Mouse (Mus musculus) embryonic stem cell, embryonic (primary cell): Measurements from ENCODE around the gene Ankrd13b.

Experiments used
- CTCF ChIA-PET, 4 experiments: fragments of 300-600 bp in 2 of 4; fragments of 350-600 bp in 2 of 4; sonication (Branson Sonifier 250); formaldehyde crosslinking; loops; one replicate each; lab custom pipeline; 2022; ENCODE audit warnings: inconsistent platforms in 2 of 4; lab: Charles Lee
- POLR2A ChIA-PET, 4 experiments: fragments of 300-600 bp in 2 of 4; fragments of 350-600 bp in 2 of 4; sonication (Branson Sonifier 250); formaldehyde crosslinking; loops; one replicate each; lab custom pipeline; 2022; ENCODE audit warnings: antibody characterized with exemption in 4 of 4, inconsistent platforms in 1 of 4; lab: Charles Lee

The Ankrd13b gene

DNA sequence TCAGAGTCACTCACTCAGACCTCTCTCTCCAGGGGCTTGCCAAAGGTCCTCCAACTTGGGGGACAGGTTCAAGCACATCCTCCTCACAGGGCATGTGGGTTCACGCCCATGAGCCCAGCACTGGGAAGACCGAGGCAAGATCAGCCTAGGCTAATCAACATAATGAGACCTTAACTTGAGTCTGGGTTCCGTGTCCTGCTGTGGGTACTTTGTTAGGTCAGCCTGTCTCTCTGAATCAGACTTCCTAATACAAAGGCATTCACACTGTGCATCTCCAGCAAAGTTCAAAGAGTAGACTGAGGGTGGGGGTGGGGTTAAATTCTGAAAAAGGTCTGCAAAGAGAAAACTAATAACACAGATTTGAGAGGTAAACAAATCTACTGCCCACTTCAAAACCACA lies 24.4 kb downstream of the Ankrd13b start:
- ChIA-PET CTCF (interaction anchor here in 1 of 4 experiments (0.6 kb wide), 1 partner anchor 126 kb away, joined by 5 read pairs; no protein-coding TSS in a partner anchor), POLR2A (interaction anchor here in 1 of 4 experiments (1.4 kb wide), 1 partner anchor 143 kb away, joined by 4 read pairs; the partner anchor contains the start of gene Taok1)

GRCm38 (mm10) chr11:77464684-77465083 lies 24.8 kb downstream of the Ankrd13b start:
- ChIA-PET POLR2A (no interaction called here), CTCF (no interaction called here)

GRCm38 (mm10) chr11:77463786-77464185 lies 25.7 kb downstream of the Ankrd13b start:
- POLR2A ChIA-PET: interaction anchor here in 1 of 4 experiments (0.6 kb wide), 1 partner anchor 64 kb away, joined by 4 read pairs; no protein-coding TSS in a partner anchor
- CTCF ChIA-PET: no interaction called here

- CTCF ChIA-PET: interaction anchor here in 3 of 4 experiments (0.5 to 1.7 kb wide), 4 partner anchors 17 to 466 kb away, joined by 3 to 5 read pairs (median 4); no protein-coding TSS in a partner anchor
Measured at GRCm38 (mm10) chr11:77463101-77463445, 26.4 kb downstream of the Ankrd13b start.

DNA sequence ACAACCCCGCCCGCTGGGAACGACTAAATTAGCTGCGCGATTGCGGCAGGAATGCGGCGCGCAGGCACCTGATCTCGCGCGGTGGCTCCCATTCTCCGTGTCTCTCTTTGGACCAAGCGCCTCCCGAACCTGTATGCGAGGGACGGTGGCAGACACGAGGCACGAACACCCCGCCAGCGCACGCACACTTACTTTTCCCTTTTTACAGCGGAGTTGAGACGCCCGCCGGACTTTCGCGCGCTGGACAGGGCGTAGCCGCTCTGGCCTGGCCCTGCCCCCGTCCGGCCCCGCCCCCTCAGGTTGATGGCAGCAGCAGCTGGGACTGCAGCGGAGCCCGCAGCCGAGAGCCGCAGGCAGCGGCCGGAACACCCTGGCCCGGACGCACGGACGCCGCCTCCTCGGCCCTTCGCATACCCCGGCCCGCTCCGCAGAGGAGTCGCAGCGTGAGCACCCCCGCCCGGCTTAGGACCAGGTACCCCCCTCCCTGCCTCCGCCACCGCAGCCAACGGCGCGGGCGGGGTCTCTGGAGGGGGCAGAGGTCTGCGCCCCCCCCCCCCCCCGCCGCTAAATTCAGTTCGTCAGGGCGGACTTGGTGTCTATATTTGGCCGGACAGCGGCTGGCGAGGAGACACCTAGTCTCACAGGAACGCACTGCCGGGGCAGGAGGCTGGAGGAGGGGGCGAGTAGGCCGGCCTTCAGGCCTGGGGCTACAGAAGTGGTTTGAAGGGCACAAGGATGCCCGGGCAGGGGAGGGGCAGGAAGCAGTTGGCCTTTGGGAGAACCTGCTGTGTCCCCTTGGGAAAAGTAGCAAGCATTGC lies 27.0 kb downstream of the Ankrd13b start, which contains the start of gene Coro6:
Gene Coro6 (plus strand): TSS at position 129 of the 818 bp plus-strand sequence.
- POLR2A ChIA-PET: interaction anchor here in 2 of 4 experiments (0.7 to 3.2 kb wide), 6 partner anchors 13 to 50 kb away, joined by 3 to 16 read pairs (median 3); partner anchors contain the start of gene Git1 (in 1 of the 2)
- CTCF ChIA-PET: interaction anchor here in 3 of 4 experiments (0.5 to 1.7 kb wide), 4 partner anchors 16 to 465 kb away, joined by 3 to 5 read pairs (median 4); no protein-coding TSS in a partner anchor

More at GRCm38 (mm10) chr11:77463101-77463445, 26.4 kb downstream of the Ankrd13b start:
- POLR2A ChIA-PET: interaction anchor here in 2 of 4 experiments (0.7 to 3.2 kb wide), 4 partner anchors 16 to 30 kb away, joined by 3 to 16 read pairs (median 3); partner anchors contain the start of gene Git1 (in 1 of the 2)

- POLR2A ChIA-PET: interaction anchor here in 3 of 4 experiments (0.5 to 3.2 kb wide), 5 partner anchors 13 to 55 kb away, joined by 3 to 16 read pairs (median 3); partner anchors contain the start of gene Git1 (in 1 of the 3)
- CTCF ChIA-PET: interaction anchor here in 1 of 4 experiments (1.7 kb wide), 1 partner anchor 35 kb away, joined by 4 read pairs; no protein-coding TSS in a partner anchor
Measured at GRCm38 (mm10) chr11:77461856-77462255, 27.6 kb downstream of the Ankrd13b start.

GRCm38 (mm10) chr11:77456866-77457265 lies 32.6 kb downstream of the Ankrd13b start:
- CTCF ChIA-PET: interaction anchor here (0.5 to 1.0 kb wide), 7 partner anchors 10 to 991 kb away, joined by 3 to 6 read pairs (median 3); no protein-coding TSS in a partner anchor
- POLR2A ChIA-PET: interaction anchor here in 3 of 4 experiments (0.6 to 0.8 kb wide), 3 partner anchors 10 to 381 kb away, joined by 3 to 4 read pairs (median 4); no protein-coding TSS in a partner anchor

GRCm38 (mm10) chr11:77455770-77456510 lies 33.5 kb downstream of the Ankrd13b start:
- CTCF ChIA-PET: interaction anchor here in 3 of 4 experiments (0.5 to 1.0 kb wide), 3 partner anchors 11 to 12 kb away, joined by 3 read pairs; no protein-coding TSS in a partner anchor
- POLR2A ChIA-PET: interaction anchor here (0.6 to 1.0 kb wide), 6 partner anchors 9 to 380 kb away, joined by 3 to 4 read pairs (median 3); no protein-coding TSS in a partner anchor

- ChIA-PET CTCF (no interaction called here), POLR2A (interaction anchor here in 1 of 4 experiments (1.5 to 2.0 kb wide), 2 partner anchors 8 to 12 kb away, joined by 4 read pairs; no protein-coding TSS in a partner anchor)
Measured at GRCm38 (mm10) chr11:77453388-77453787, 36.1 kb downstream of the Ankrd13b start.

DNA sequence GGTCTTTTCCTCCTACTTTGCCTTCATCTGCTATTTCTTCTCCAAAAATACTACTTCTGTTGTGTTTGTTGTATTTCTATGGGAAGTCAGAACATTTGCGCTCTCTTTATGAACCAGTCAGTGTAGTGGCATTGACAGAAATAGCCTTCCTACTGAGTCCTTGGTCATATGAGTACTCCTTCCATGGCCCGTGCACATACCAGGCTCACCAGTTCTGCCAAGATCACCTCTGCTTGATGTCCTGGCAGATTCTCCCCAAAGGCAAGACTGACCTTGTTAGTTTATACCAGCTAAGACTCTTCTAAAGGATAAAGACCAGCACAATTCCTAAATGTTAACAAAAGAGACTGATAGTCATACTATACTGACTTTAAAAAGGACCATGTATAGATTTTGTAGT lies 37.8 kb downstream of the Ankrd13b start:
- CTCF ChIA-PET: no interaction called here

GRCm38 (mm10) chr11:77449224-77449623 lies 40.3 kb downstream of the Ankrd13b start:
- CTCF ChIA-PET: no interaction called here
- POLR2A ChIA-PET: interaction anchor here in 1 of 4 experiments (1.2 to 1.6 kb wide), 2 partner anchors 13 to 21 kb away, joined by 3 read pairs; partner anchors contain the start of gene Coro6

More for the DNA sequence above, 37.8 kb downstream of the Ankrd13b start:
- POLR2A ChIA-PET: no interaction called here

GRCm38 (mm10) chr11:77446628-77447041 lies 42.8 kb downstream of the Ankrd13b start:
- POLR2A ChIA-PET: interaction anchor here in 3 of 4 experiments (0.6 to 2.4 kb wide), 19 partner anchors 9 to 683 kb away, joined by 3 to 16 read pairs (median 3); partner anchors contain the start of genes Coro6 (in 1 of the 3), Gosr1 (in 1 of the 3) and Ssh2 (in 1 of the 3)
- CTCF ChIA-PET: interaction anchor here (0.6 to 2.5 kb wide), 39 partner anchors 9 to 683 kb away, joined by 3 to 23 read pairs (median 3); partner anchors contain the start of genes Gosr1 (in 1 of the 4) and Ssh2 (in 1 of the 4)

DNA sequence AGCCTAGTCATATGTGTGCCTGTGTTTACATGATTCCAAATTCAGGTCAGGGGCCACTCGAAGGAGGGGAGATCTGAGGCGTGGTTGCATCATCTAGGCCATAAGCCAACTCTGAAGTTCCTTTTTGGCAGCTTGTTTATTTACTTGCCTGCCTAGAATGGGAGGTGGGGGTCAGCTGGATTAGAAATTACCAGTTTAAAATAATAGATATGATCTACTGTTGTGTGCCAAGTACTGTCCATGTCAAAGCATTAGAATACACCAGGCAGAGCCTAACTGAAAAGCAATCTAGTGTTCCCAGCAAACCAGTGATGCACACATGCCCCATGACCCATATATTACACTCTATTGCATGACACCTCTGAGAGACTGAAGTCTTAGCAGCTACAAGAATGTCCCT lies 44.5 kb downstream of the Ankrd13b start:
- ChIA-PET CTCF (interaction anchor here in 2 of 4 experiments (1.6 to 2.5 kb wide), 2 partner anchors 23 to 133 kb away, joined by 4 to 23 read pairs; no protein-coding TSS in a partner anchor), POLR2A (interaction anchor here in 1 of 4 experiments (0.6 to 1.3 kb wide), 3 partner anchors 9 to 55 kb away, joined by 3 to 4 read pairs (median 3); no protein-coding TSS in a partner anchor)

GRCm38 (mm10) chr11:77442186-77443170 lies 47.0 kb downstream of the Ankrd13b start:
- ChIA-PET POLR2A (no interaction called here), CTCF (interaction anchor here in 1 of 4 experiments (0.8 kb wide), 1 partner anchor 228 kb away, joined by 3 read pairs; no protein-coding TSS in a partner anchor)

DNA sequence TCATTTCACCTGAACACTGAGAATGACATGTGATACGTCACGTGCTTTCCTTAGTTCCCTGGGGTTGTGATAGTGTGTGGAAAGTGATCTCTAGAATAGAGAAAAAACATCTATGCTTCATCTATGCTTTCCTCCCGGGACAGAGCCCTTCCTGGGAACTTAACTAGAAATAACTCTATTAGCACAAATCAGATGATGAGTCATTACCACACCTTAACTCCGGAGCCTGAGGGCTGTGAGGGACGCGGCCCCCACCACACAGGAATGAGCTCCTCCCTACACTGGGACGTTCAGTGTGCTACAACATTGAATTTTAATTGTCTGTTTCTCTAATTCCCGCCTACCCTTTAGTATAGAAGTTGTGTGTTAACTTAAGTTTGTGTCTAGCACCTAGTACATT lies 48.5 kb downstream of the Ankrd13b start:
- CTCF ChIA-PET: interaction anchor here in 2 of 4 experiments (0.6 to 1.3 kb wide), 3 partner anchors 23 to 347 kb away, joined by 3 to 11 read pairs (median 3); no protein-coding TSS in a partner anchor
- POLR2A ChIA-PET: interaction anchor here in 1 of 4 experiments (0.6 to 1.3 kb wide), 3 partner anchors 12 to 757 kb away, joined by 3 to 4 read pairs (median 3); no protein-coding TSS in a partner anchor

DNA sequence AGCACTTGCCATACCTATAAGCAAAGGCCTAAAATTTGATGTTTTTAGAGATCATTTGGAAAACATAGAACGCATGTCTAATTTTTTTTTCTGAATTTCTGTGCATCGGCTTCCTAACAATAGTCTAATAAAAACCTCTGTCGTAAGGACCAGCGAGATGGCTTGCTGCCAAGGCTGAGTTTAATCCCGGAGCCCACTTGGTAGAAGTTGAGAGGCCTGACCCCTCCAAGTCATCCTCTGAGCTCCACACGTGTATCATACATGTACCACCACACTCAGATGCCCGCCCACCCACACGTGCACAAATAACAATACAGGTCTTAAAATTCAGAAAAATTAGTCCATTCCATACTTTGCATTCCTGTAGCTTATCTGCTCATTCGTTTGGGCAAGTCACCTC lies 49.4 kb downstream of the Ankrd13b start:
- CTCF ChIA-PET: interaction anchor here in 1 of 4 experiments (1.3 kb wide), 1 partner anchor 29 kb away, joined by 3 read pairs; no protein-coding TSS in a partner anchor
- POLR2A ChIA-PET: interaction anchor here in 2 of 4 experiments (0.6 to 1.3 kb wide), 4 partner anchors 13 to 998 kb away, joined by 3 to 7 read pairs (median 4); no protein-coding TSS in a partner anchor
